Mouse (Mus musculus): ENCODE measurements at regions not wholly inside any gene's neighbourhood (a gene's known extent, or its start where the extent isn't known, plus 50 kb on each side); places are given as distances from the start of the nearest gene placed in this dataset.

DNA sequence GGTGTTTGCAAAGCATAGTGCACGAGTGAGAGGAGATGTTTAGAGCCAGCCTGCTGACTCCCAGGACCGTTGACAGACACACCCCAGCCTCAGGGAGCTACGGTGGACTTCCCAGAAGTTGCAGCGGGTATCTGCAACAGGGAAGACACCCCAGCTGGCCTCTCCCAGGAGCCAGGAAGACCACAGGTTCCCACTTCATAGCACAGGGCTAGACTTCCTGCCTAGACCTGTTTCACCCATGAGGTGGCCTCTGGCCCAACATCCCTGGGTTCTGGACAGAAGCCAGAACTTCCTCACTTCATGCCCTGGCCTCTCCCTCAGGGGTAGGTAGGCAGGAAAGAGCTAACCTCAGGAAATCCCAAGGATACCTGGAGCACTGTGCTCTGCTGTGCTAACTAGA is 66.7 kb upstream of the Hand1 start:
- TF ChIP-seq CTCF (IDR thresholded peaks at IDR 0.05; ENCODE audit: extremely low read depth, insufficient read depth, insufficient read length, insufficient replicate concordance) (no peak), POLR2A (IDR thresholded peaks at IDR 0.05; ENCODE audit: low read depth, low read length) (no peak)

Measured in spleen, adult 2 months (tissue).